Comparison of ENCODE assay signal across 17 mouse cellular contexts in genomic region chr11:116701377-116701841, GRCm38 (mm10). TPM values are rescaled to one million over a fixed set of nuclear protein-coding genes. Genes with fewer than 3 reads are reported as not detected.
A peak's percentile ranks its signal among the peaks of the same experiment; 100 is the strongest.
DNase-seq lines count a peak whose midpoint lies in the region; ATAC-seq and TF ChIP-seq lines count a peak whose summit lies in the region.
"Had no signal": no experiment of that assay in that cellular context is flagged by ENCODE, and none has a peak within 500 bp of the region (broad histone marks: within the 10 kb centered on the region; RNA-seq: fewer than 3 reads in every experiment).

No protein-coding gene starts in this region.

- peaks cover 14% of the 10 kb centered on the region; the same call in 1 of the 2 replicates for H3K4me1 ChIP-seq in limb, embryonic 13.5 days
- H3K4me1 ChIP-seq: forebrain, embryonic 12.5 days; hindbrain, embryonic 15.5 days; liver, embryonic 13.5 days; midbrain, embryonic 10.5 days had no signal

- no peak for ATAC-seq in limb, embryonic 13.5 days (ENCODE audit: low FRiP score, low read depth)
- ATAC-seq in megakaryocyte-erythroid progenitor cell, adult 5-6 weeks (replicated peaks; ENCODE audit: low FRiP score, low TSS enrichment, poor library complexity, severe bottlenecking) = no peak

- no peak overlapping the region for H3K4me3 ChIP-seq in limb, embryonic 13.5 days
- no peak overlapping the region for H3K4me3 ChIP-seq in myocyte
- H3K4me3 ChIP-seq: embryonic facial prominence, embryonic 10.5 days; forebrain, embryonic 12.5 days; heart, embryonic 13.5 days; hindbrain, embryonic 15.5 days; liver, embryonic 13.5 days; midbrain, embryonic 10.5 days had no signal

- no peak overlapping the region for H3K9ac ChIP-seq in limb, embryonic 13.5 days
- H3K9ac ChIP-seq: forebrain, embryonic 12.5 days; heart, embryonic 13.5 days; hindbrain, embryonic 15.5 days; liver, embryonic 13.5 days had no signal

- no peaks in the 10 kb centered on the region for H3K36me3 ChIP-seq in limb, embryonic 13.5 days
- no peaks in the 10 kb centered on the region for H3K36me3 ChIP-seq in myocyte (ENCODE audit: control insufficient read depth, insufficient read depth)
- H3K36me3 ChIP-seq: embryonic facial prominence, embryonic 10.5 days; forebrain, embryonic 12.5 days; heart, embryonic 13.5 days; hindbrain, embryonic 15.5 days; liver, embryonic 13.5 days; midbrain, embryonic 10.5 days had no signal

- no peak overlapping the region for H3ac ChIP-seq in myocyte (ENCODE audit: control insufficient read depth, insufficient read length)

- H3K9me3 ChIP-seq in limb, embryonic 13.5 days = no peaks in the 10 kb centered on the region
- H3K9me3 ChIP-seq: embryonic facial prominence, embryonic 10.5 days; forebrain, embryonic 12.5 days; heart, embryonic 13.5 days; hindbrain, embryonic 15.5 days; liver, embryonic 13.5 days; midbrain, embryonic 10.5 days had no signal

- no peak for TF ChIP-seq POLR2A in myocyte (IDR thresholded peaks at IDR 0.05; ENCODE audit: insufficient read length, low read depth)

- no peaks in the 10 kb centered on the region for H3K79me2 ChIP-seq in myocyte (ENCODE audit: control insufficient read depth, insufficient read depth)

- peak; percentile 53 to 70 for DNase-seq in lung, adult 18-20 months
- DNase-seq in lung, postnatal 14 days = no peak
- peak; percentile 30 for DNase-seq in fibroblast of lung, adult 2 months (ENCODE audit: low read depth)
- no peak for DNase-seq in T-cell, adult 2 months (ENCODE audit: low spot score)
- no peak for DNase-seq in cerebellum, postnatal 36 days
- DNase-seq: cerebellum, adult 11-12 months; gastrocnemius, postnatal 10 days; liver, embryonic 13.5 days had no signal

- WGBS in limb, embryonic 13.5 days = 27% methylated on average over 5 of the region's 5 CpGs

- peaks cover 4% of the 10 kb centered on the region for H3K27me3 ChIP-seq in limb, embryonic 13.5 days
- H3K27me3 ChIP-seq in myocyte (ENCODE audit: control insufficient read depth, insufficient read depth, insufficient read length) = no peaks in the 10 kb centered on the region
- H3K27me3 ChIP-seq: CH12.LX had no signal

- H3K4me2 ChIP-seq in limb, embryonic 13.5 days (replicated peaks) = no peak overlapping the region
- H3K4me2 ChIP-seq in myocyte (ENCODE audit: low read depth) = peak overlapping the region; percentile 6
- H3K4me2 ChIP-seq: forebrain, embryonic 12.5 days; heart, embryonic 13.5 days; hindbrain, embryonic 15.5 days; liver, embryonic 13.5 days had no signal

- peak overlapping the region; percentile 28; the same call in 1 of the 2 replicates for H3K27ac ChIP-seq in limb, embryonic 13.5 days
- H3K27ac ChIP-seq: embryonic facial prominence, embryonic 10.5 days; forebrain, embryonic 12.5 days; heart, embryonic 13.5 days; hindbrain, embryonic 15.5 days; liver, embryonic 13.5 days; midbrain, embryonic 10.5 days had no signal

TF ChIP-seq in myocyte, 11 proteins besides CTCF, POLR2A, EP300 and RAD21:
- TF ChIP-seq MAX (IDR thresholded peaks at IDR 0.05; ENCODE audit: low read depth) = no peak
- no peak for TF ChIP-seq POLR2AphosphoS2 (IDR thresholded peaks at IDR 0.05; ENCODE audit: insufficient read length, low read depth)
- no peak for TF ChIP-seq E2F4 (IDR thresholded peaks at IDR 0.05; ENCODE audit: insufficient read depth)
- no peak for TF ChIP-seq CEBPB (IDR thresholded peaks at IDR 0.05; ENCODE audit: insufficient read depth, poor library complexity, severe bottlenecking)
TF ChIP-seq in myocyte: peak in this region for 0.

RNA-seq across cellular contexts. Expression of gene Cygb, which starts 47.3 kb away (rescaled TPM):
- polyA plus RNA-seq in limb, embryonic 13.5 days (2015; fragmentation: Nextera tagmentation; extraction: Ambion mirVana) = 6.0 and 7.2 TPM in 2 replicates
- 0.47 TPM for polyA plus RNA-seq in myocyte (2012; fragmentation: generic; extraction: Trizol)
- not detected in 2 replicates for total RNA-seq in megakaryocyte-erythroid progenitor cell, adult 5-6 weeks (2014; fragmentation: Nextera tagmentation)
- total RNA-seq in megakaryocyte-erythroid progenitor cell, adult 5-6 weeks (2017) = not detected in 2 replicates
- total RNA-seq: CH12.LX had no signal

RNA-seq across cellular contexts. Expression of gene Prcd, which starts 48.1 kb away (rescaled TPM):
- polyA plus RNA-seq in limb, embryonic 13.5 days (2015; fragmentation: Nextera tagmentation; extraction: Ambion mirVana) = 0.56 and 0.83 TPM in 2 replicates
- polyA plus RNA-seq in myocyte (2012; fragmentation: generic; extraction: Trizol) = 0.74 TPM
- total RNA-seq in megakaryocyte-erythroid progenitor cell, adult 5-6 weeks (2014; fragmentation: Nextera tagmentation) = 2.1 TPM in 1 of 2 replicates, not detected in the other
- not detected in 2 replicates for total RNA-seq in megakaryocyte-erythroid progenitor cell, adult 5-6 weeks (2017)
- total RNA-seq: CH12.LX had no signal

Comparison
In these comparisons a context has a peak if more than half of its experiments do, and no peak if none do; other contexts are left out.
1. DNase-seq: peak in lung, adult 18-20 months (2 of 2) and fibroblast of lung, adult 2 months (single experiment); none in lung, postnatal 14 days (single experiment), T-cell, adult 2 months (single experiment) and cerebellum, postnatal 36 days (0 of 2).